Mouse (Mus musculus) heart, postnatal 10 days (tissue): ENCODE results near the gene 9330159F19Rik. TPM values are rescaled to one million over a fixed set of nuclear protein-coding genes. Genes with fewer than 3 reads are reported as not detected.
A peak's percentile ranks its signal among the peaks of the same experiment; 100 is the strongest.

ENCODE experiments used
- DNase-seq, 2 experiments: peaks; one replicate each; pipeline ENCODE4 v3.0.0; 2021
- intact Hi-C: fragments of 180-260 bp; cut with DNase I; formaldehyde crosslinking; loops from one replicate; pipeline ENCODE4 v1.15.1; 2025
- total RNA-seq, 2 experiments: library from RNA; stranded (reverse); gene quantifications; 2 replicates each; pipeline ENCODE4 v1.2.3; 2021

The 9330159F19Rik gene
- total RNA-seq = under 1 TPM; 0.05 to 0.19 TPM

- peak; percentile 11 to 15 for DNase-seq
- intact Hi-C loops = no loop called here
Measured at GRCm38 (mm10) chr10:29211453-29211852, at the start of gene 9330159F19Rik. Gene 9330159F19Rik (plus strand): TSS chr10:29211606.

GRCm38 (mm10) chr10:29161664-29162063 is 49.7 kb upstream of the 9330159F19Rik start:
- intact Hi-C loops = no loop called here
- no peak for DNase-seq

- DNase-seq = no peak
- intact Hi-C loops = no loop called here
Measured at GRCm38 (mm10) chr10:29173778-29174177, 37.6 kb upstream of the 9330159F19Rik start.

DNA sequence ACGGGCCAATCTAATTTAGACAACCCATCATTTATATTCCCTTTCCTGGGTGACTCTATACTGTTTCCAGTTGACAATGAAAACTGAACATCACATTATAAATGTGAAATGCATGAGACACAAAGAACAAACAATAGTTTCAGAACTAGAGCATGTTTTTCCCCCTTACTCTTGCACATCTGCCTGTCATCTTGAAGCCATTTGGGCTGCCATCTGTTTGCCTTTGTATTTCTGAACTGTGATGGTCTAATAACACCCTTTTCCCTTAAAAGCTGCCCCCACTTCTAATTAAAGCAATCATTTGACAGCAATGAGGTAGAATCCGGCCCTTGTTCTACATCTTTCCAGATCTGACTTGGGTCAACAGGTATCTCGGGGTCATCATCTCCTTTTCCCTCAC is 35.8 kb upstream of the 9330159F19Rik start:
- intact Hi-C loops = no loop called here
- DNase-seq = no peak

DNA sequence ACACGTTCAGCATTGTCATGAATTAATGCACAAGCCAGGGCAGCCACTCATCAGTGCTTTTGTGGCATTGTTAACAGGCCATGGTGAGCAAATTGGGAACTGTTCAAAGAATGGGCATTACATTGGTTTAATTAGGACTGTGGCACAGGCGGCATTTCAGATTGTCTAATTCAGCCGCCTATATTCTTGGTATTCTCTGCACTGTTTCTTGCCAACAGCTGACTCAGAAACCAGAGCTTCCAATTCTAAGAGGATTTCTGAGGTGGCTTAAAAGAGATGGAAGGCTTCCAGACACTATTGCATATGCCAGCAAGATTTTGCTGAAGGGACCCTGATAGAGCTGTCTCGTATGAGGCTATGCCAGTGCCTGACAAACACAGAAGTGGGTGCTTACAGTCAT is 34.5 kb upstream of the 9330159F19Rik start:
- no peak for DNase-seq
- intact Hi-C loops = no loop called here

DNA sequence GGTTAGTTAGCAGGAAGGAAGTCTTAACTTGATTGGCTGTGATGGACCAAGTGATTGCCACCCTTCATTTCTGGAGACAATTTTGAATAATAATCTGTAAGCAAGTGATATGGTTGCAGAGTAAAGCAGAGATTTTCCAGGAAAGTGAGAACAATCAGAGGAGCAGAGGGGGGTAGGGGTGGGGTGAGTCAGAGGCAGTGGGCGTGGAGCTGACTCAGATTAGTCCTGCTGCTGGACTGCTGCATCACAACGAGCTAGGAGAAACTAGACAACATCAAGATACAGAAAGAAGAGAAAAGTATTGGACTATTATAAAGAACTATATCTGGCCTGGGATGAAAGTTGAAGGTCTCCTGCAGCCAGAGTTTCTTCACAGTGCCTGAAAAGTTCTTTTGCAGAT is 33.4 kb upstream of the 9330159F19Rik start:
- intact Hi-C loops = no loop called here

GRCm38 (mm10) chr10:29180210-29180609 is 31.2 kb upstream of the 9330159F19Rik start:
- intact Hi-C loops = no loop called here
- no peak for DNase-seq

More for the DNA sequence above, 33.4 kb upstream of the 9330159F19Rik start:
- DNase-seq = no peak

DNA sequence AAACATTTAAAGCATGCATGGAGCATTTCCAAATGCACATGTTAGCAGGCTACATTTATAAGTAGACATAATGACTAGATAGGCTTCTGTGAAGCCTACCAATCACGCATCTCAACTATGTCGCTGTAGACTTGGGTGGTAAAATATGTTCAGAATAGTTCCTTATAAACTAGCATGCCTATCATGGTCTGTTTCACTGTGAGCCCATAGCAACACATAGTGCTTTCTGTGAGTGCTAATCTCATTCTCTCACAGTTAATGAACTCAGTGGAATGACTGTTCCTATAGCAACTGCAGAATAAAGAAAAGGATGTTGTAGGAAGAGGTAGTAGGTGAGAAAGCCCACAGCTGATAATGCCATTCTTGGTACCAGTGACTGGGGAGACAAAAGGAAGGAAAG is 30.4 kb upstream of the 9330159F19Rik start:
- no peak for DNase-seq
- intact Hi-C loops = no loop called here

DNA sequence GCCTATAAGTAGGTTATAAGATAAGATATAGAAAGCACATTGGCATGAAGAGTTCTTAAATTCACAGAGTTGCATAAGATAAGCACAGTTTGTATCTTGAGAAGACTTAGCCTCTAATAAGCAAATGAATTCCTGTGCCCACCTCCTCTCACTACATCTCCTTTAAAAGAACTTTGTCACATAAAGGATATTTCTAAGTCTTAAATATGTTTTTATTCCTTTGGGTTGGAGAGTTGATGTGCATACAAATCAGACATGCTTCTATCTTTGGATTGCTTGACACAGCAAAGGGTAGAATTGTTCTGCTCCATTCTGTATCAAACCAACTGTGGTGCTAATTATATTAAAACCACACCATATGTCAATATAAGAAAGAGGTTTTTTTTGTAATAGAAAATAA is 17.6 kb upstream of the 9330159F19Rik start:
- intact Hi-C loops = no loop called here
- no peak for DNase-seq

DNA sequence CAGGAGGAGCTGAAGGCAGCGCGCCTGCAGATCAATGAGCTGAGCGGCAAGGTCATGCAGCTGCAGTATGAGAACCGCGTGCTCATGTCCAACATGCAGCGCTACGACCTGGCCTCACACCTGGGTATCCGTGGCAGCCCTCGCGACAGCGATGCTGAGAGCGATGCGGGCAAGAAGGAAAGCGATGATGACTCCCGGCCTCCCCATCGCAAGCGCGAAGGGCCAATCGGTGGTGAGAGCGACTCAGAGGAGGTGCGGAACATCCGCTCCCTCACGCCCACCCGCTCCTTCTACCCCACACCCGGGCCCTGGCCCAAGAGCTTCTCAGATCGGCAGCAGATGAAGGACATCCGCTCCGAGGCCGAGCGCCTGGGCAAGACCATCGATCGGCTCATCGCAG is 14.6 kb upstream of the 9330159F19Rik start:
- DNase-seq = no peak
- intact Hi-C loops = no loop called here

- no peak for DNase-seq
- intact Hi-C loops = no loop called here
Measured at GRCm38 (mm10) chr10:29198642-29199041, 12.8 kb upstream of the 9330159F19Rik start, which contains the start of gene Gm49353. Gene Gm49353 (plus strand): TSS chr10:29198954.

- intact Hi-C loops = loop anchor here (10.0 kb wide), 1 partner anchor 295 kb away; no protein-coding TSS in a partner anchor
- DNase-seq = no peak
Measured at GRCm38 (mm10) chr10:29199835-29200234, 11.6 kb upstream of the 9330159F19Rik start.

DNA sequence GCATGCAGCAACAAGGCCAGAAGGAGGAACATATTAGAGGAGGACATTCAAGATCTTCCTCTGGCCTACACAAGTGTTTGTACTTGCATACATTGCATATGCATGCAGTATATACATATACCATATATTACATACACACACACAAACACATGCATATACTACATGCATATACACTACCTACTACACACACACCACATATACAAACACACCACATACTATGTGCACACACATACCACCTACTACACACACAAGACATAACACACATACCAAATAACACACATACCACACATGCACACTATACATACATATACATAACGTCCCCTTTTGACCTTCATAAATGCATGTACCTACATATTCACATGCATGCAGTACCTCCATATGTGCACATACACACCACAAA is 10.8 kb upstream of the 9330159F19Rik start:
- no peak for DNase-seq
- intact Hi-C loops = loop anchor here (10.0 kb wide), 1 partner anchor 296 kb away; no protein-coding TSS in a partner anchor

- intact Hi-C loops = loop anchor here (1.0 to 10.0 kb wide), 2 partner anchors 99 to 302 kb away; no protein-coding TSS in a partner anchor
- DNase-seq = peak; percentile 5 to 37
Measured at GRCm38 (mm10) chr10:29206730-29207129, 4.7 kb upstream of the 9330159F19Rik start.

DNA sequence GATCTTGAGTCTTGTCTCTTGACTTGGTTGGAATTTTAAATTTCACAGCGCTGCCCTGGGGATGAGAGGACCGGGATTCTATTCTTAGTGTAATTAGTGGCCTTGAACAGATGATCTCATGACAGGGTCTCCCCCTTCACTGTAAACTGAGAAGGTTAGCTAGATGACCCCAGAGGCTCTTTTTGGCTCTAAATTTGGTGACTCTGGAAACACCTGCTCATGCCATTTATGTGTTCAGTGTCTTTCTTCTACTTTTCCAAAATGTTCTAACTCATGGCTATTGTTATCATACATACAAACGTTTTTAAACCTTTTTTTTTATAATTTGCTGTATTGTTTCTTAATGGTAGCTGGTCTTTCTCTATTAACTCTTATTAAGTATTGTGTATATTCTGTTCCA is 2.7 kb upstream of the 9330159F19Rik start:
- intact Hi-C loops = loop anchor here (10.0 kb wide), 1 partner anchor 304 kb away; no protein-coding TSS in a partner anchor
- no peak for DNase-seq

DNA sequence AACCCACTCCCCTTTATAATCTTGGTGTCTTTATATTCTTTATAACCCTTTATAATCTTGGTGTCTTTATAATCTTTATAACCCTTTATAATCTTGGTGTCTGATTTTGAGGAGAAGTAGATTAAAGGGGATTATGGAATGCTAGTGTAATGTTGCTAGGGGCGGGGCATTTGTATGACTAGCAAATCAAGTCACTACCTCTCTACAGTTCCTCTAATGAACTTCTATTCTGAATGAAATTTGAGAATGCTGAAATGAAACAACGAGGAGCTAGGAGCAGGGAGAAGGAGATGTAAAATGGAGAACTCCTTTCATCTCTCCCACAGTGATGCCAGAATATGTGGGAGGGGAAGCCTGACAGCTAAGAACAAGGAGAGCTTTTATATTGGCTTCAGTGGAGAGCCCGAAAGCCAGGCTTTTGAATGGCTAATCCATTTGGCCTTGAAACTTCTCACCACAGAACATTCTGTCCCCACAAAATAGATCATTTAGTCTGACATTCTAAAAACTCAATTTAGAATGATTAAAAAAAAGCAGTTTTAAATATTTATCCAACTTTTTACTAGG is 2.2 kb downstream of the 9330159F19Rik start:
- no peak for DNase-seq
- intact Hi-C loops = no loop called here

DNA sequence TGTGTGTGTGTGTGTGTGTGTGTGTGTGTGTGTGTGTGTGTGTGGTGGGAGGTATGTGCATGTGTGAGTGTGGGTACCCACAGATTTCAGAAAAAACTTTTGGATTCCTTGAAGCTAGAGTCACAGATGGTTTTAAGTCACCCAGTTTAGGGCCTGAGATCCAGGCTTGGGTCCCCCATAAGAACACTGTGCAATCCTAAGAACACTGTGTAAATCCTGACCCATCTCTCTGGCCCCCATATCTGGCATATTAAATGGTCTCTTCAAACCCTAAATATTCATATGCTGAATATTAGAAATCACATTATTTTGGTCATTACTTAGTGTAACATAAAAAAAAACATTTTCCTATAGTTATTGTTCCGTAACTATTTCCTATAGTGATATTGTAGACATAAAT is 5.6 kb downstream of the 9330159F19Rik start:
- intact Hi-C loops = no loop called here

GRCm38 (mm10) chr10:29217451-29217850 is 6.0 kb downstream of the 9330159F19Rik start:
- no peak for DNase-seq
- intact Hi-C loops = no loop called here

More for the DNA sequence above, 5.6 kb downstream of the 9330159F19Rik start:
- DNase-seq = no peak

DNA sequence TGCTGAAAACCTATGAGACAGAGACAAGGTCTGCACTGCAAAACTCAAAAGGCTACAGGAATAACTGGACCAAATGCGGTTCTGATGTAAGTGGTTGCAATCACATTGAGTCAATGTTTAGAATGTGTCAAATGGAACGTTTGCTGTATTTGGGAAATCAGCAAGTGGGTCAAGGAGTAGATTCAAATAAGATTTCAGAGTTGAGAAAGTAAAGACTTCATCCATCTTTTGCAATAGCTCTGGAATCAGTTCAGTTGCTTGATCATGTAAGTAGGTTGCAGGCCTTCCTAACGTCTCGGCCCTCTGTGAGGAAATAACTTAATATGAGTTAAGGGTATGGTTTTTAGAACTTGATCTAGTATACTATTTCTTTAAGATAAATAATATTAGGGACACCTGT is 13.9 kb downstream of the 9330159F19Rik start:
- intact Hi-C loops = no loop called here
- DNase-seq = no peak

GRCm38 (mm10) chr10:29231208-29231607 is 19.8 kb downstream of the 9330159F19Rik start:
- intact Hi-C loops = no loop called here
- no peak for DNase-seq
